Mouse (Mus musculus) hindbrain, embryonic 16.5 days (tissue): Measurements from ENCODE around the gene Ssbp3. TPM values are rescaled to one million over a fixed set of nuclear protein-coding genes. Genes with fewer than 3 reads are reported as not detected.
A peak's percentile ranks its signal among the peaks of the same experiment; 100 is the strongest.

Source experiments
- ATAC-seq: fragments of 200-750 bp; cut with Nextera tagmentation; 2 replicates; pipeline ENCODE4 v1.8.0; 2017; ENCODE audit warnings: moderate TSS enrichment, moderate library complexity
- H3K27ac ChIP-seq: fragments of 300-500 bp; sonication (generic); 2 replicates; pipeline ENCODE4 v1.5.1; 2014; ENCODE audit warnings: low read depth, mild to moderate bottlenecking, control low read depth, low read length, moderate library complexity
- H3K27me3 ChIP-seq: fragments of 300-500 bp; sonication (generic); replicated peaks from 2 replicates; pipeline ENCODE4 v1.6.1; 2014; ENCODE audit warnings: low read length; ENCODE audit not compliant: control insufficient read depth, insufficient read depth
- H3K36me3 ChIP-seq: fragments of 300-500 bp; sonication (generic); 2 replicates; pipeline ENCODE4 v1.6.1; 2014; ENCODE audit warnings: mild to moderate bottlenecking, low read length, moderate library complexity, mixed read lengths; ENCODE audit not compliant: control insufficient read depth, insufficient read depth
- H3K4me1 ChIP-seq: fragments of 300-500 bp; sonication (generic); 2 replicates; pipeline ENCODE4 v1.6.1; 2014; ENCODE audit warnings: low read depth, low read length; ENCODE audit not compliant: control insufficient read depth, insufficient read depth
- H3K4me2 ChIP-seq: fragments of 300-500 bp; sonication (generic); 2 replicates; pipeline ENCODE4 v1.6.1; 2014; ENCODE audit warnings: mild to moderate bottlenecking, low read length, control low read depth, moderate library complexity
- H3K4me3 ChIP-seq: fragments of 300-500 bp; sonication (generic); 2 replicates; pipeline ENCODE4 v1.5.1; 2014; ENCODE audit warnings: mild to moderate bottlenecking, low read length, control low read depth, moderate library complexity
- H3K9ac ChIP-seq: fragments of 300-500 bp; sonication (generic); 2 replicates; pipeline ENCODE4 v1.6.1; 2014; ENCODE audit warnings: low read depth, mild to moderate bottlenecking, control low read depth, low read length, moderate library complexity
- H3K9me3 ChIP-seq: fragments of 300-500 bp; sonication (generic); 2 replicates; pipeline ENCODE4 v1.6.1; 2014; ENCODE audit warnings: mild to moderate bottlenecking, low read length, moderate library complexity; ENCODE audit not compliant: control insufficient read depth
- WGBS: fragments of 180-500 bp; shearing (Covaris S2); extraction: QIAGEN DNeasy Blood & Tissue Kit; methylation state at CpG from one replicate; pipeline ENCODE4 v1.1.7; 2014; 5-methylcytosine and 5-hydroxymethylcytosine counted together
- polyA plus RNA-seq: library from polyadenylated mRNA; unstranded; fragments of >200 nt; fragmentation: Nextera tagmentation; extraction: Ambion mirVana; gene quantifications from 2 replicates; pipeline ENCODE4 v1.2.1, GENCODE M21; 2015

Ssbp3 gene
- polyA plus RNA-seq, 1 experiment from 2014 or later, result 82.9 TPM

DNA sequence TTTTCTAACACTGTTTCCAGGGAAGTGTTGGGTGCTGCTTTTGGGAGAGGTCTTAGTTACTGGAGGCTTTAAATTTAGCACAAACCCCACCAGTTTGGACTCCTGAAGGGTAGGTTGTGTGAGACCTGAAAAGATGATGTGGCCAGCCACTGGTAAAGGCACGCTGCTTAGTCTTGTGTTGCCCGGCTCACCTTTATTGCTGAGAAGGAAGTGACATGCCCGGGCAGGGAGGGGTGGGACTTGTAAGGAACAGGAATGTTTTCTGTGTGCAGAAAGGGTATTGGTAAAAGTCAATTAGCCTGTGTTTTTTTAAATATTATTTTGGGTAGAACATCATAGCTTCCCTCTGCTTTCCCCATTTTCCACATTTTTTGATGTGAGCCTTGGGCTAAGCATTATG is 37.2 kb downstream of the Ssbp3 start:
- WGBS, result 84% methylated on average over 3 of the region's 3 CpGs
- H3K4me3 ChIP-seq, result no peak overlapping the region
- H3K4me2 ChIP-seq, result no peak overlapping the region
- no peak for ATAC-seq
- no peak overlapping the region for H3K27ac ChIP-seq
- H3K36me3 ChIP-seq, result no peaks in the 10 kb centered on the region
- H3K27me3 ChIP-seq, result no peaks in the 10 kb centered on the region
- H3K4me1 ChIP-seq, result peaks cover 48% of the 10 kb centered on the region
- H3K9me3 ChIP-seq, result no peaks in the 10 kb centered on the region
- no peak overlapping the region for H3K9ac ChIP-seq

DNA sequence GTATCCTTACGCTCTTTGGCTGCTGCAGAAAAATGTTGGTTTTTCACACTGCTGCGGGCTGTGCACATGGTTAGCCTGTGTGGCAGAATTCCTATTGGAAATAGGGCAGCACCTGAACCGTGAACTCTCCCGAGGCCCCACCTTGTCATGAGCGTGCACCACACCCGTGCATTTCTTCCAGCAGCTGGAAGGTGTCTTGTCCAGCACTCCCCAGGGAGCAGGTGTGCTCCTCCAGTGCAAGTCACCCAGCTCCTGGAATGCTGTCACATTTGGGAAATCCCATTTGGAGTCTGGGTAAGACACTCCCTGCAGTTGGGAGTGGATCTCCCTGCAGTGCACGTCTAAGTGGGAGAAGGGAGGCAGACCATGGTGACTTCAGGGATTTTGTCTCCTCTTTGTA is 38.0 kb downstream of the Ssbp3 start:
- Histone ChIP-seq H3K27ac (0 out of 2 replicates have a peak overlapping the region, but pooled peaks have one; percentile 34), H3K4me3 (no peak overlapping the region), H3K4me1 (peaks cover 42% of the 10 kb centered on the region), H3K27me3 (no peaks in the 10 kb centered on the region), H3K9ac (no peak overlapping the region), H3K36me3 (no peaks in the 10 kb centered on the region), H3K9me3 (no peaks in the 10 kb centered on the region), H3K4me2 (no peak overlapping the region)
- 64% methylated on average over 7 of the region's 7 CpGs for WGBS
- no peak for ATAC-seq

DNA sequence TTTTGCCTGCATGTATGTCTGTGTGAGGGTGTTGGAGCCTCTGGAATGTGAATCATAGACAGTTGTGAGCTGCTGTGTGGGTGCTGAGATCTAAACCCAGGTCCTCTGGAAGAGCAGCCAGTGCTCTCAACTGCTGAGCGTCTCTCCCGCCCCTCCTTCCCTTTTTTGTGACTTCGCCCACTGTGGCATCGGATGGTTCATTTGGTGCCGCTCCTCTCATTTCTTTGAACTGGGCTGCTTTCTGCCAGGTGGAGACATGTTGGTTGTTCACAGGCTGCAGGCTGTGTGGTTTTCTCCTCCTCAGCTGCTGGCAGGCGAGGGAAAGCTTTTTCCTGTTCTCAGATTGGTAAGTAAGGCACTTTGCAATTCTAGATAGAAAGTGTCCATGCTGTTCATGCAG is 38.7 kb downstream of the Ssbp3 start:
- H3K9ac ChIP-seq, result no peak overlapping the region
- H3K27ac ChIP-seq, result peak overlapping the region; percentile 20
- ATAC-seq, result no peak
- WGBS, result 55% methylated on average over 6 of the region's 6 CpGs
- no peaks in the 10 kb centered on the region for H3K9me3 ChIP-seq
- H3K4me2 ChIP-seq, result no peak overlapping the region
- H3K4me1 ChIP-seq, result peaks cover 42% of the 10 kb centered on the region
- H3K36me3 ChIP-seq, result no peaks in the 10 kb centered on the region
- H3K27me3 ChIP-seq, result no peaks in the 10 kb centered on the region
- no peak overlapping the region for H3K4me3 ChIP-seq

DNA sequence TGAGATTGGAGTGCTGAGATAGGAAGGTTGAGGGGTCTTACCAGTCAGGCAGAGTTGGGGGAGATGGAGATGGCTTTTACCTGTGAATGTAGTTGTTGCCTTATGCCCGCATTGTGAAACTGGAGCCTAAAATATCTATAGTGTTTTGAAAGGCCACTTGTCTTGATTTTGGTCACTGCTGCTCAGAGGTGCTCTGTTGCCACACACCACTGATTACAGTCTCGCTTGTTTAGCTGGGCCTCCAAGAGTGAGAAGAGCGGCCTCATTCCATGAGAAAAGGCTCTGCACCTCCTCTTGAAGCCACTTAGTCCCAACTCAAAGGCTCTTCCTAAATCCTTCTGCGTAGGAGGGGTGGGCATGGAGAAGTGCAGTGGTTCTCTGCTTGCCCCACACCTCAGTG is 40.3 kb downstream of the Ssbp3 start:
- H3K27ac ChIP-seq, result no peak overlapping the region
- H3K4me2 ChIP-seq, result no peak overlapping the region
- H3K36me3 ChIP-seq, result no peaks in the 10 kb centered on the region
- no peaks in the 10 kb centered on the region for H3K9me3 ChIP-seq
- peaks cover 52% of the 10 kb centered on the region for H3K4me1 ChIP-seq
- no peak overlapping the region for H3K4me3 ChIP-seq
- no peaks in the 10 kb centered on the region for H3K27me3 ChIP-seq
- 70% methylated on average over 4 of the region's 4 CpGs for WGBS
- H3K9ac ChIP-seq, result no peak overlapping the region
- no peak for ATAC-seq

DNA sequence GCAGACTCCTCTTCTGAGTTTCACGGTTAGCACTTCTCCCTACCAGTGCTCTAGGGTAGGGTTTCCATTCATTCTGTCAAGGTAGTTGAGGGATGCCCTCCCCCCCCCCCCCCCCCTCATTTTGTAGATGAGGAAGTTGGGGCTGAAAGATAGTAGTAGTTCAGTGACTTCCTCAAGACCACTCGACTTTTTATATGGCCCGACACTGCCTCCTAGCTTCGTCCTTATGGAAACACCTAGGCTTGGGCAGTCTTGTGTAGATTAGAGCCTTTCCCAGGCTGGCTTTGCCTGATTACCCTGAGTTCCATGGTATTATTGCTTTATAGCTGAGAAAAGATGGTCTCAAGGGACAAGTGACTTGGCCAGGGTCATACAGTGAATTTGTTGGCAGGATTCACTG is 41.0 kb downstream of the Ssbp3 start:
- no peak for ATAC-seq
- Histone ChIP-seq H3K4me3 (no peak overlapping the region), H3K4me1 (peaks cover 58% of the 10 kb centered on the region), H3K9me3 (no peaks in the 10 kb centered on the region), H3K9ac (no peak overlapping the region), H3K4me2 (no peak overlapping the region), H3K27me3 (no peaks in the 10 kb centered on the region), H3K27ac (no peak overlapping the region), H3K36me3 (no peaks in the 10 kb centered on the region)
- 62% methylated on average over 4 of the region's 4 CpGs for WGBS

DNA sequence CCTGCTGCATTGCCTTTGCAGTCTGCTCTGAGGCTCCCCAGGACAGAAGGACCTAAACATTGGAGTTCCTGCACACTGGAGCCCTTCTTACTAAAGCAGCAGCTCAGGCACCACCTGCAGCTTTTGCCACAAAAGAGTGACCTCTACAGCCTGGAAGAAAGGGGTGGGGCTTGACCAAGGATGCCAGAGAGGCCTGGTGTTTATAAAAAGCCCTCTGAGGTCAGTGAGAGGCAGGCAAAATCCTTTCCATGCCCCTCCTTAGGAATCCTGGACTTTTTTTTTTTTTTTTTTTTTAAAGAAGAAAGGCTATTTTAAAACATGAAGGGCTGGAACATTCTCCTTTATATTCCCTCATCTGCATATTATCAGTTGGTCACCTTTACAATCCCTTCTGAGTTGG is 42.7 kb downstream of the Ssbp3 start:
- H3K4me1 ChIP-seq, result peaks cover 56% of the 10 kb centered on the region
- no peaks in the 10 kb centered on the region for H3K27me3 ChIP-seq
- no peak for ATAC-seq
- no peaks in the 10 kb centered on the region for H3K36me3 ChIP-seq
- no peak overlapping the region for H3K4me3 ChIP-seq
- no peak overlapping the region for H3K4me2 ChIP-seq
- H3K9ac ChIP-seq, result no peak overlapping the region
- H3K27ac ChIP-seq, result no peak overlapping the region; the same call in 1 of the 2 replicates
- H3K9me3 ChIP-seq, result no peaks in the 10 kb centered on the region

DNA sequence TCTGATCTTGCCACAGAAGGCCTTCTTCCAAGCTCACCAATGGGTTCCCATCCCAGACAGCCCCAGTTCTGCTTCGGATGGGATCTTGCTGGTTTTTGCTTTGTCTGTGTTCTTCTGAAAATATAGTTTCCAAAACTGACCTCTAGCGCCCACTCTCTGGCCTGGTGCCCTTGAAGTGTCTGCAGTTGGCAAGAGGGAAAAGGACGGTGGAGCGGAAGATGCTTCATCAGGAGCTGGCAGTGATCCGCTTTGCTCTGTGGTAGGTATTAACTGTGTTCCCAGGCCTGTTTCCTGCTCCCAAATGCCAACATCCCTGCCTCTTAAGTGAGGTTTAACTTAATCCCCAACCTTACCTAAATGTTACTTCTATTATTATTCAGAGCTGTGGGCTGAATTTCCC is 43.3 kb downstream of the Ssbp3 start:
- peak overlapping the region; percentile 42 for H3K9ac ChIP-seq
- 63% methylated on average over 5 of the region's 5 CpGs for WGBS

DNA sequence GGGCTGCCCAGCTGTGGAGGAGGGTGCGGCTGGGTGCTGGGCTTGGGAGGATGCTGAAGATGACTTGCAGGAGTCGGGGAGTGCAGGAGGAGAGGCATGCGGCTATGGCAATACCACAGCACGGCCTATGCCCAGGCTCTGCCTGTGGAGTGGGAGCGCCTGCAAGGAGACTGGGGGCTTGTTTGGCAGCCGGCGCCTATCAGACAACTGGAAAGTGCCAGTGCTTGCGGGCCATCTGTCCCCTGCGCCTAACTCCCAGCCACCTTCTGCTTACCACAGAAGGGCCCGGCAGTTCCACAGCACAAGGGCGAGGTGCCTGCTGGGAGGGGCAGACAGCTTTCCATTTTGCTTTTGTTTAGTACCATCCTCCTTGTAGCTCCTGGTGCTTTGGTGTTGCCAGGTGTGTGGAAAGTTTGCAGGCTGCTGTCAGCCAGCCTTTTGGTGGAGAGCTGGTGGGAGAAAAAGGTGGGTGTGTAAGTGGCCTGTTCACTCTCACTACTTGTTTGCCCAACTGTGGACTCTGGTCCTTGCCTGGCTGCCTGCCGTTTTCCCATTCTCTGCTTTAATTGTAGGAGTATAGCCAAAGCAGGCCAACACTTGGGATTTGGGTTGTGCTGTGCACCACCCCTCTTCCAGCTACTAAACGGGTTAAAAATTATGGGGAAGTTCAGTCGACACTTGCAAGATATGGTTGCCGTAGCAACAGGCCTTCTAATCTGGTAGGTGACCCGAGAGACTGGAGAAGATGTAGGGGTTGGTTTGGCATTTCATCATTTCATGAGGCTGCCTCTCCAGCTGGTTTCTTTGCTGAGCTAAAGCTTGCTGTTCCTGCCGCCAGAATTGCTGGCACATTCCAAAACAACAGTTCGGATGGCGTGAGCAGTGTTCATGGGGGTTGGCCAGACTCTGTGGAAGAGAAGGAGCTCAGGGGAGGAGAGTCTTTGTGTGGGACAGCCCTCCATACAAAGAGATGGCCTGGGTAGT is 45.5 kb downstream of the Ssbp3 start:
- peak; percentile 34 for ATAC-seq
- no peaks in the 10 kb centered on the region for H3K27me3 ChIP-seq
- H3K9ac ChIP-seq, result peak overlapping the region; percentile 11; the same call in 1 of the 2 replicates
- H3K4me1 ChIP-seq, result peaks cover 54% of the 10 kb centered on the region
- peak overlapping the region; percentile 13; the same call in 1 of the 2 replicates for H3K4me2 ChIP-seq
- no peaks in the 10 kb centered on the region for H3K9me3 ChIP-seq
- H3K36me3 ChIP-seq, result no peaks in the 10 kb centered on the region
- H3K4me3 ChIP-seq, result no peak overlapping the region
- 23% methylated on average over 19 of the region's 19 CpGs for WGBS
- H3K27ac ChIP-seq, result peak overlapping the region; percentile 73

More for the DNA sequence above, 43.3 kb downstream of the Ssbp3 start:
- Histone ChIP-seq H3K27ac (peak overlapping the region; percentile 16), H3K27me3 (no peaks in the 10 kb centered on the region), H3K4me2 (no peak overlapping the region), H3K36me3 (no peaks in the 10 kb centered on the region), H3K4me1 (peaks cover 50% of the 10 kb centered on the region), H3K4me3 (no peak overlapping the region), H3K9me3 (no peaks in the 10 kb centered on the region)
- ATAC-seq, result no peak

DNA sequence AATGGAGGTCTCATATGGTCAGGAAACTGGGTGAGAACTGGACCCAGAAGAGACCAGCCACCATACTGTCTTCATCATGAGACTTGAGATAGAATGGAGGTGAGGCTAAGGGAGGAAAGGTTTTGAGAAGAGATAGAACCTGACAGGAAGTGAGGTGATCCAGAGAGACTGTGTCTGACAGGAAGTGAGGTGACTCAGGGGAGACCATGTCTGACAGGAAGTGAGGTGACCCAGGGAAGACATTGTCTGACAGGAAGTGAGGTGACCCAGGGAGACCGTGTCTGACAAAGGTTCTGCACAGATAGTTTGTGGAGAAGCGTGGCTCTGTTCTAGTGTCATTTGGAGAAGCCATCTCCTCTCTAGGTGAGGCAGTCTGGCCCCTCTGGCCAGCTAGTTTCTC is 47.6 kb downstream of the Ssbp3 start:
- WGBS, result 92% methylated on average over 2 of the region's 2 CpGs
- H3K4me2 ChIP-seq, result no peak overlapping the region
- H3K36me3 ChIP-seq, result no peaks in the 10 kb centered on the region
- H3K4me3 ChIP-seq, result no peak overlapping the region
- no peaks in the 10 kb centered on the region for H3K27me3 ChIP-seq
- no peak overlapping the region for H3K9ac ChIP-seq
- H3K9me3 ChIP-seq, result no peaks in the 10 kb centered on the region
- no peak overlapping the region for H3K27ac ChIP-seq
- H3K4me1 ChIP-seq, result peaks cover 55% of the 10 kb centered on the region
- ATAC-seq, result no peak
